In the genomic region with DNA sequence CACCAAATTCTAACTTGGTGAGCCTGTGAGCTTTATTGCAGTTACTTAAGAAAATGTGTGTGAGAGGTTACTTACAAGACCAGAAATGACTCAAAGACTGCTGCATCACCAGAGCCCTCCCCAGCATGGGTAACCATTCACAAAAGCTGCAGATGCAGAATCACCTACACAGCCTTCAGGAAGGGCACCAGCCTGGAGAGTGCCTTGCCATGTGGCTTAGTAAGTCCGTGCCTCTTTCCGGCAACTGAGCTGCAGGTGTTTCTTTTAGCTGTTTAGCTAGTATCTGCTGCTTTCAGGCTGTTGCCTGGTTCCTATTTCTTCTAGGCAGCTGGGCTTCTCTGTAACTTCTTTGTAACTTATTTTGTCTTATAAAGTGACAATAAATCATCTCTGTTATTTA, we compare ENCODE assay signal across 12 mouse cellular contexts.
"Had no signal": no experiment of that assay in that cellular context is flagged by ENCODE, and none has a peak within 500 bp of the region (broad histone marks: within the 10 kb centered on the region; RNA-seq: fewer than 3 reads in every experiment).

No protein-coding gene starts in this region.

- DNase-seq: lung, adult 18-20 months; lung, embryonic 14.5 days; lung, postnatal 10 days; lung, postnatal 4 days; right cerebral cortex, postnatal 25 days; right cerebral cortex, postnatal 4 days; spleen, adult 18-20 months; thymus, adult 18-20 months; thymus, postnatal 14 days; thymus, postnatal 36 days had no signal

- ATAC-seq: midbrain, embryonic 13.5 days; midbrain, embryonic 15.5 days had no signal
